Mouse (Mus musculus) ovary, postnatal 14 days (tissue): ENCODE measurements at regions not wholly inside any gene's neighbourhood (a gene's known extent, or its start where the extent isn't known, plus 50 kb on each side); places are given as distances from the start of the nearest gene placed in this dataset.
"Not testable (repeated sequence)": the region's sequence is repeated elsewhere in the genome, so short reads cannot be mapped to it uniquely, and the experiment has no call there.

Source experiments
- DNase-seq: peaks from one replicate; pipeline ENCODE4 v3.0.0; 2022; ENCODE audit warnings: low spot score

- DNase-seq, result no peak
These were observed 145.8 kb upstream of the Mon1b start for GRCm38 (mm10) chr8:113489436-113490107.

DNA sequence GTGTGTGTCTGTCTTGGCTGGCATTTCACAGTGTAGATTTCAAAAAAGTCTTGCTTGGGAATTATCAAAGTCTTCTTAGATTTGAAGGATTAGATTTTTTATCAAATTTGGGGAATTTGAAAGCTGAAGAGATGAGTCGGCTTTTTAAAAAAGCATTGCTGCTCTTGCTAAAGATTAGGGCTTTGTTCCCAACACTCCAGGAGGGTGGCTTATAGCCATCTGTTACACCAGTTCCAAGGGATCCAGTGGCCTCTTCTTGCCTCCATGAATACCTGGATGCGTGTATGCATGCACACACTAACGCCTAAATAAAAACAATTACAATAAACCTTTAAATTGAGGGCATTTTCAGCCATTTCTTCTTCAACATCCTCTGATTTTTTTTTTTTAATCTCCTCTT is 144.5 kb upstream of the Mon1b start:
- no peak for DNase-seq

GRCm38 (mm10) chr8:113496896-113497295 is 138.5 kb upstream of the Mon1b start:
- no peak for DNase-seq

DNA sequence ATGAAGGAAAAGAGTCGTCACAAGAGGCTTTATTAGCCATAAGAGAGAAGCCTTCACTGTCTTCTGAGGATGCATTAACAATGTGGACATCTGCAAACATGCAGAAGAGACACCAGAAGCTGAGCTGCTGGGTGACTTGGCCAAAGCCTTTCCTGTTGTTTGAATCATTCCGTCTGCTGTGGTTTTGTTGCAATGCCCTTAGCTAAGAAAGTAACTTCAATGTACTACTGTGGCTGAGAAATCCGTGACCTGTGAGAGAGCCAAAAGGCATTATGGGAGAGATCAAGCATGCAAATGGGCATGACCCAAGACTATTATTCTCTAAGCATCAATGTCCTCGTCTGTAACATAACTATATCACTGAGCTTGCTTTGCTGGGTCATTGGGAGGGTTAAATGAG is 132.7 kb upstream of the Mon1b start:
- DNase-seq, result no peak

- no peak for DNase-seq
These were observed 122.5 kb upstream of the Mon1b start for GRCm38 (mm10) chr8:113512856-113513255.

DNA sequence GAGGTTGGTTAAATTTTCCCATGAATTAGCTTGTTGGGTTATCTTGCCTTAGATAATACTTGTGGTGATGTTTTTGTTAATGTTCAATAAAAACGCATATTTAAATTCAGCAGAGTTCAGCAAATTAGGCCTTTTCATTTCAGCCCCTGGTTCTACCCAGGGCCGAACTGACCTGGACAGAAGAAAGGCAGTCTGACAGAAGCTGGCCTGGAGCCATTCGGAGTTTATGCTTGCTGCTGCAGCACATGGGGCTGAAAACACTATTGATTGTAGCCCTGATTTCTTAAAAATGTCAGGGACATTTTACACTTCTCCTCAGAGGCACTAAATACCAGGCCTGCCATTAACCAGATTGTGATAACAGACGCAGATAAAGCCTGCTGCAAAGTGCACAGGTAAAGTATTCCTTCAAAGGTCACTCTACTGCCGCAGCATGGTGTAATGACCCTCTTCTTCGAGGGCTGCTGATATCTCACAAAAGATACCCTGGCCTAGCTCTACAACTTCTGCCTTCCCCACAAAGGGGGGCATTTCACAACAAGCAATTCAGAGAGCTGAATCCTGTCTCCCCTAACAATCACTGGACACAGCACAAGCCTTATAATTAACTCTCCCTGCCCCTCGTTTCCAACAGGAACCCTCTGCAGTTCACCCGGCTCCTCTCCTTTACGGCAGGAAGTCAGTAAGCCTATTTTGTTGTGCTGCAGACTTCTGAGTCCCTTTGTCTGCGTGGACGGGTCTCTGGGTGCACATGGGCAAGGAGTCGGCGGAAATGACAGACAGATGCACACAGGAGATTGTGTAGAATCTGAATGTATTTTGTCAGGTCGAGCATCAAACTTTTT is 121.3 kb upstream of the Mon1b start:
- DNase-seq, result no peak

- DNase-seq, result not testable (repeated sequence)
These were observed 120.5 kb upstream of the Mon1b start for GRCm38 (mm10) chr8:113514731-113515375.

- DNase-seq, result no peak
These were observed 119.2 kb upstream of the Mon1b start for GRCm38 (mm10) chr8:113516176-113516575.

DNA sequence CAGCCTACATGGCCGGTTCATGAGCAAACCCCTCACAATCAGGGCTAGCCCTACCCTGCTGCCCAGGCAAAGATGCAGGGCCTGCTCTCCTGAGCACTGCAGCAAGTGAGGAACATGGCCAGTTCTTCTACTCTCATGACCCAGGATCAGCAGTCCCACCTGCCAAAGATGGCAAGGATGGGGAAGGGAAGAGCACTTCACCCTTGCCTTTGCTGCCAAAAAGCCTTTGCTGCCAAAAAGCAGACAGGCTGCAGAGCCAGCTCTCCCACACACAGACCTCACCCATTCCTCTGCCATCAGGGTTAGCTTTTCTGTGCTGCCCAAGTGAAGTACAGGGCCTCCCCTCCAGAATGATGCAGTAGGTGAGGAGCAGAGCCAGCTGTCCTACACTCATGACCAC is 117.5 kb upstream of the Mon1b start:
- no peak for DNase-seq

DNA sequence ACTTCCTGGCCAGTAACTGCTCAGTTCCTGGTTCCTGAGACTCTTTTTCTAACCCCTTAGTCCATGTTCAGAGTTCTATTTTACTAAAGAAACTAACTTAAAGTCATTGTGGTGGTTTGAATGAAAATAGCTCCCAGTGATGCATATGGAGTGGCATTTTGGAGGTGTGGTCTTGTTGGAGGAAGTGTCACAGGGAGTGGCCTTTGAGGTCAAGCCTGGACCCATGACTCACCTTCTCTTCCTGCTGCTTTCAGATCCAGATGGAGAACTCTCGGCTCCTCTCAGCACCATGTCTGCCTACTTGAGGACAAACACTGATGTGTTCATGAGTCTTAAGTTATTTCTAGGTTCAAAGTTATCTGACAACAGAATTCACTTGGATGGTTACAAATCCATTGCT is 111.8 kb upstream of the Mon1b start:
- DNase-seq, result no peak

- DNase-seq, result no peak
These were observed 104.2 kb upstream of the Mon1b start for GRCm38 (mm10) chr8:113531116-113531665.

GRCm38 (mm10) chr8:113532881-113533280 is 102.5 kb upstream of the Mon1b start:
- no peak for DNase-seq

GRCm38 (mm10) chr8:113541437-113541836 is 94.0 kb upstream of the Mon1b start:
- no peak for DNase-seq

GRCm38 (mm10) chr8:113542082-113542481 is 93.3 kb upstream of the Mon1b start:
- DNase-seq, result no peak

DNA sequence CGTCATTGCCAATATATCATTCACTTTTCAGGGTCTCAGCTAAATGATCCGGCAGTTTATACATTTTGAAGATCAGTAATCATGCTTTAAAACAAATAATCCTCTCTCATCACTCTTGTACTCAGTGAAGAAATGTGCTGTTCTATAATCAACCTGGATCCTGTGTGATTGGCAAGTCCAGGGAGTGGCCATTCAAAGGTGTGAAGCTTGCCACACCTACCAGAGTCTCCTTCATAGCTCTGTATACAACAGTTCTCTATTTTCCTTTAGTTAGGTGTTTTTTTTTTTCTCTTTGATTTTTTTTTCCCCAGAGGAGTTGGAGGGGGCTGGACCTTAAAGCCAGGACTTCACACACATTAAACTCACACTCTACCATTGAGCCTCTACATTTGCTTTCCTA is 92.7 kb upstream of the Mon1b start:
- DNase-seq, result no peak

DNA sequence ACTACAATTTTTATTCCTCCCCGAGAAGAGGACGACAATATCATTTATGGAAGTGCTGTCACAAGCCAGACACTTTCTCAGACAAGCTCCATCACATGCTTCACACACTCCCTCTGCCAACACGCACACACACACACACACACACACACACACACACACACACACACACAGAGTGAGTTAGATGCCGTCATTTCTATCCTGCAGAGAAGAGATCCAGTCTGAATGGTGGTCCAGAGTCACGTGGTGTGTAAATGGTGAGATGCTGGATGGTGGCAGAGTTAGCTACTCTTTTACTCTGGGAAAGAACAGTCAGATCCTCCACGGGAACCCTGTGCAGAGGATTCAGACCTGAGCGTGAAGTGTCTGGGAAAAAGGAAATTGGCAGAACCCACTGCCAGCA is 86.2 kb upstream of the Mon1b start:
- DNase-seq, result no peak

- no peak for DNase-seq
These were observed 83.7 kb upstream of the Mon1b start for GRCm38 (mm10) chr8:113551454-113552273.

GRCm38 (mm10) chr8:113552826-113553225 is 82.6 kb upstream of the Mon1b start:
- DNase-seq, result no peak

DNA sequence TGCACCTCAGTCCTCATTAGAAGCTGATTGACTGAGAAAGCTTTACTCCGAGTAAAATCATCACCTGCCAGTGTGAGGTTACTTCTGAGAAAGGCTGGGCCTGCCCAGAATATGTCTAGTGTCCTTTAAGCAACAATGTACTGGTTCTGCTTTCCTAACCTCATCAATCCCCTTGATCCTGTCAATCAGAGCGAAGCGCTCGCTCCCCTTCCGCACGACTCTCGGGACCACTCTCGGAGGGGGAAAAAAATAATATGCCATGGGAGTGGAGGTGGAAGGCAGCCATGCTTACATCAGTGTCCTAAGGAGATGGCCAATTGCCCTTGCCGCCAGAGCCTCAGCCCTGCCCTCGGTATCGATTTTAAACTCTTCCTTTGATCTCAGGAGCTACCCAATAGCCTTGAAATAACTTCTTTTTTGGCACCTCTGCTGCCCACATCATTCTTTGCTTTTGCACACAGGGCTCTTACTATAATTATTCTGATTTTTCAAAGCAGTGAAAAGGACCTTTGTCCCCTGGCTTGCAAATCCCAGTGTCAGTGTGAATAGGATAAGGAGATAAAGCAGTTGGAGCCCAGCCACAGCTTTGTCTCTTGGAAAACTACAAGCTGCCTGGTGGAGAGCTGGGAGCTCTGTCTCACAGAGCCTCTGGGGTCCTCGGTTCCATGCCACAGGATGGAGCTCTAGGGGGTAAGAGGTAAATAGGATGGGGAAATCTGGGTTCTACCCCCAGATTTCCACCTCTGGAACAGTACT is 80.5 kb upstream of the Mon1b start:
- DNase-seq, result no peak

GRCm38 (mm10) chr8:113556994-113557393 is 78.4 kb upstream of the Mon1b start:
- DNase-seq, result no peak

DNA sequence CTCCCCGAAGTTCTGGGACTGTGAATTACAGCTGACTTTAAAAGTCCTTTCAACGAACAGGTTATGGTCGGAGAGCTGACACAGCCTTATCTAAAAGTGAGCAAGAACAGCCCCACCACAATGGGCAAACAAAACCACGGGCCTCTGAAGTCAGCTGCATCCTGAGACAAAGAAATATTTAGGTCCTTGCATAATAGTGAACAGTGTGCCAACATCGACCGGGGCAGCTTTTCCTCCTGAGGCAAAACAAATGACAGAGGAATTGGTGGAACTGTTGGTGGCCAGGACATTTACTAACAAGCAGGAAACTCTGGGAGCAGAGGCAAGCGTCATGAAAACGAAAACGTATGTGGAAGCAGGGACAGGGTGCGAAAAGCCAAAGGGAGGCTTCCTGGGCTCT is 54.3 kb upstream of the Mon1b start:
- no peak for DNase-seq
